Mouse (Mus musculus) lung, embryonic 16.5 days (tissue): ENCODE data around the gene Rgl2. TPM values are rescaled to one million over a fixed set of nuclear protein-coding genes. Genes with fewer than 3 reads are reported as not detected.

Source experiments
- ATAC-seq: fragments of 200-750 bp; cut with Nextera tagmentation; 2 replicates; pipeline ENCODE4 v1.8.0; 2017; ENCODE audit warnings: low read depth, mild to moderate bottlenecking, moderate library complexity
- H3K27ac ChIP-seq: fragments of 300-500 bp; sonication (generic); 2 replicates; pipeline ENCODE4 v1.5.1; 2014; ENCODE audit warnings: mild to moderate bottlenecking, control low read depth, low read length
- H3K27me3 ChIP-seq: fragments of 300-500 bp; sonication (generic); 2 replicates; pipeline ENCODE4 v1.6.1; 2014; ENCODE audit warnings: low read depth, low read length, mixed read lengths; ENCODE audit not compliant: control insufficient read depth, insufficient read depth
- H3K36me3 ChIP-seq: fragments of 300-500 bp; sonication (generic); 2 replicates; pipeline ENCODE4 v1.6.1; 2014; ENCODE audit warnings: low read length; ENCODE audit not compliant: control insufficient read depth, insufficient read depth
- H3K4me1 ChIP-seq: fragments of 300-500 bp; sonication (generic); replicated peaks from 2 replicates; pipeline ENCODE4 v1.6.1; 2014; ENCODE audit warnings: low read length, mixed read lengths; ENCODE audit not compliant: control insufficient read depth, insufficient read depth
- H3K4me2 ChIP-seq: fragments of 300-500 bp; sonication (generic); 2 replicates; pipeline ENCODE4 v1.6.1; 2014; ENCODE audit warnings: low read depth, low read length, control low read depth
- H3K4me3 ChIP-seq: fragments of 300-500 bp; sonication (generic); 2 replicates; pipeline ENCODE4 v1.5.1; 2014; ENCODE audit warnings: mild to moderate bottlenecking, low read length, control low read depth
- H3K9ac ChIP-seq: fragments of 300-500 bp; sonication (generic); 2 replicates; pipeline ENCODE4 v1.6.1; 2014; ENCODE audit warnings: low read length, control low read depth
- H3K9me3 ChIP-seq: fragments of 300-500 bp; sonication (generic); 2 replicates; pipeline ENCODE4 v1.6.1; 2016; ENCODE audit warnings: low read length; ENCODE audit not compliant: control insufficient read depth
- WGBS: fragments of 180-500 bp; shearing (Covaris S2); extraction: QIAGEN DNeasy Blood & Tissue Kit; methylation state at CpG from one replicate; pipeline ENCODE4 v1.1.7; 2014; 5-methylcytosine and 5-hydroxymethylcytosine counted together
- polyA plus RNA-seq: library from polyadenylated mRNA; unstranded; fragments of >200 nt; fragmentation: Nextera tagmentation; extraction: Ambion mirVana; gene quantifications from 2 replicates; pipeline ENCODE4 v1.2.1, GENCODE M21; 2015

The Rgl2 gene
- polyA plus RNA-seq, 1 experiment from 2014 or later, result 49.5 TPM

DNA sequence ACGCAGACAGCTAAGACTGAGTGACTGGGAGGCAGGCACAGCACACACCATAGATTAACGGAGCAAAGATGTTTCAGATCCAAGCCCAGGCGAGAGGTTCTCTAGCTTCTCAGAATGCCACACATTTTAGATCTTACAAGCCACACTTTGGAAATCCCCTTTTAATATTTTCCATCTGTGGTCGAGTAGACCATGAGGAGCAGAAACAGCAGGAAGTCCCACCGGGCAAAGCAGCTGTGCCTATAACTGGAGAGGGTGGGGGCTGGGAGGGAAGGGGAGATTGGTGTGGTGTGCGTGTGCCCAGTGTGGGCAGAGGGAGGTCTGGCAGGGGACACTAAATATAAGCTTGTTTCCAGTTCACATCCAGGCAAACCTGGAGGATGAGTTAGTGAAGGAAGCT lies 28.1 kb downstream of the Rgl2 start:
- Histone ChIP-seq H3K4me1 (peaks cover 27% of the 10 kb centered on the region), H3K9me3 (no peaks in the 10 kb centered on the region), H3K9ac (no peak overlapping the region), H3K36me3 (peaks cover 33% of the 10 kb centered on the region), H3K27ac (no peak overlapping the region), H3K4me2 (no peak overlapping the region), H3K4me3 (no peak overlapping the region), H3K27me3 (no peaks in the 10 kb centered on the region)
- WGBS, result 80% methylated on average over 6 of the region's 6 CpGs
- no peak for ATAC-seq

GRCm38 (mm10) chr17:33958451-33958850 lies 29.1 kb downstream of the Rgl2 start:
- Histone ChIP-seq H3K9ac (no peak overlapping the region), H3K4me3 (no peak overlapping the region), H3K4me2 (no peak overlapping the region), H3K27me3 (no peaks in the 10 kb centered on the region), H3K4me1 (peaks cover 17% of the 10 kb centered on the region), H3K36me3 (peaks cover 32% of the 10 kb centered on the region), H3K27ac (no peak overlapping the region), H3K9me3 (no peaks in the 10 kb centered on the region)
- ATAC-seq, result no peak
- WGBS, result 93% methylated on average over 11 of the region's 11 CpGs

- Histone ChIP-seq H3K4me3 (no peak overlapping the region), H3K27me3 (no peaks in the 10 kb centered on the region), H3K9ac (no peak overlapping the region), H3K36me3 (peaks cover 29% of the 10 kb centered on the region), H3K4me1 (peaks cover 10% of the 10 kb centered on the region), H3K4me2 (no peak overlapping the region), H3K27ac (no peak overlapping the region), H3K9me3 (no peaks in the 10 kb centered on the region)
- ATAC-seq, result no peak
- 93% methylated on average over 13 of the region's 13 CpGs for WGBS
These were observed 29.8 kb downstream of the Rgl2 start for GRCm38 (mm10) chr17:33959135-33959534.

GRCm38 (mm10) chr17:33959948-33960347 lies 30.6 kb downstream of the Rgl2 start:
- no peak overlapping the region for H3K27ac ChIP-seq
- peaks cover 27% of the 10 kb centered on the region for H3K36me3 ChIP-seq
- peaks cover 5% of the 10 kb centered on the region; the same call in 1 of the 2 replicates for H3K4me1 ChIP-seq
- no peaks in the 10 kb centered on the region for H3K27me3 ChIP-seq
- no peak for ATAC-seq
- no peak overlapping the region for H3K4me2 ChIP-seq
- H3K9me3 ChIP-seq, result no peaks in the 10 kb centered on the region
- 88% methylated on average over 15 of the region's 15 CpGs for WGBS
- H3K9ac ChIP-seq, result no peak overlapping the region
- H3K4me3 ChIP-seq, result no peak overlapping the region

DNA sequence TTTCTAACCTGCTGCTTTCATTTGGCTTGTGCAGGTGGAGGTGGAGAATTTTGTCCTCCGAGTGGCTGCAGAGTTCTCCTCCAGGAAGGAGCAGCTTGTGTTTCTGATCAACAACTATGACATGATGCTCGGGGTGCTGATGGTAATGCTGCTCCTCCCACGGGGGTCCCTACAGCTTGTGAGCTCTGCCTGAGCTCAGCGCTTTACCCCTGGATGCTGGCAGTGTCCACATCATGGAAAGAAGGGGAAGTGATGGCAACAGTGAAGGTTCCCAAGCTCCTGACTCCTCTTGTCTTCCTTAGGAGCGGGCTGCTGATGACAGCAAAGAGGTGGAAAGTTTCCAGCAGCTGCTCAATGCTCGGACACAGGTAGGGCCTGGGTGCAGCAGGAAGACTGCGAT lies 33.5 kb downstream of the Rgl2 start:
- no peak overlapping the region for H3K4me2 ChIP-seq
- H3K27me3 ChIP-seq, result no peaks in the 10 kb centered on the region
- H3K9ac ChIP-seq, result no peak overlapping the region
- H3K4me1 ChIP-seq, result no peaks in the 10 kb centered on the region
- H3K4me3 ChIP-seq, result no peak overlapping the region
- WGBS, result 89% methylated on average over 7 of the region's 7 CpGs
- peaks cover 32% of the 10 kb centered on the region for H3K36me3 ChIP-seq
- no peaks in the 10 kb centered on the region for H3K9me3 ChIP-seq
- ATAC-seq, result no peak
- H3K27ac ChIP-seq, result no peak overlapping the region

- Histone ChIP-seq H3K27me3 (no peaks in the 10 kb centered on the region), H3K9ac (no peak overlapping the region), H3K4me1 (no peaks in the 10 kb centered on the region), H3K36me3 (peaks cover 17% of the 10 kb centered on the region), H3K27ac (no peak overlapping the region), H3K9me3 (no peaks in the 10 kb centered on the region), H3K4me3 (no peak overlapping the region), H3K4me2 (no peak overlapping the region)
- WGBS, result 91% methylated on average over 17 of the region's 17 CpGs
- ATAC-seq, result no peak
These were observed 35.9 kb downstream of the Rgl2 start for GRCm38 (mm10) chr17:33965082-33965845.

DNA sequence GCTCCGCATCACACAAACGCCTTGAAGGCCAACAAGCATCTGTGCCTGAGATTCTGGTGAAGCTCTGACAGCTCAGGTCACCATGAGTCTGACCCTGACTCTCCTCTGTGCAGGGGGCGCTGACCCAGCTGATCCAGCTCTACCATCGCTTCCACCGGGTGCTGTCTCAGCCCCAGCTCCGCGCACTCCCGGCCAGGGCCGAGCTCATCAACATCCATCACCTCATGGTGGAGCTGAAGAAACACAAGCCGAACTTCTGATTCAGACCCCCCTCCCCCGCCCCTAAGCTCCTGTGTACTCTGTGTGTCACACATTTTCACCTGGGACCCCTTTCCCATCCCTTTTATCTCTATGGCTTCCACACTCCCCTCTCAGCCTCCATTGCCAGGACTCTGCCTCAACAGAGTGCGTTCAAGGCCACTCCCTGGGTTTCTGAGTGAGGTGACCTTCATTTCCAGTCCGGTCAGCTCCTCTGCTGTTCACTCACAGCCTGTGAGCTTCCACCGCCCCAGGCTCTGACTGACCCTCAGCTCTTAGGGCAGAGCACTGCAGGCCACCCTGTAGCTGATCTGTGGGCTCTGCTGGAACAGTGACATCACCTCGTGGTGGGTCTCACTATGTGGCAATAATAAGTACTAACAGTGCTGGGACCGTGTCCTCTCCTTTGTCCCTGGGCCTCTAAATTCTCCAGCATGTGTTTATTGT lies 36.7 kb downstream of the Rgl2 start:
- Histone ChIP-seq H3K9me3 (no peaks in the 10 kb centered on the region), H3K4me3 (no peak overlapping the region), H3K27ac (no peak overlapping the region), H3K27me3 (no peaks in the 10 kb centered on the region), H3K4me2 (no peak overlapping the region), H3K4me1 (no peaks in the 10 kb centered on the region), H3K9ac (no peak overlapping the region), H3K36me3 (peaks cover 16% of the 10 kb centered on the region)
- ATAC-seq, result no peak
- 77% methylated on average over 16 of the region's 16 CpGs for WGBS

GRCm38 (mm10) chr17:33968489-33968888 lies 39.1 kb downstream of the Rgl2 start:
- H3K36me3 ChIP-seq, result peaks cover 4% of the 10 kb centered on the region; the same call in 1 of the 2 replicates
- H3K4me2 ChIP-seq, result no peak overlapping the region
- no peak overlapping the region for H3K27ac ChIP-seq
- WGBS, result under 1% methylated on average over 9 of the region's 9 CpGs
- H3K9me3 ChIP-seq, result no peaks in the 10 kb centered on the region
- peak; percentile 83 for ATAC-seq
- no peaks in the 10 kb centered on the region for H3K27me3 ChIP-seq
- no peak overlapping the region for H3K4me3 ChIP-seq
- H3K9ac ChIP-seq, result no peak overlapping the region
- no peaks in the 10 kb centered on the region for H3K4me1 ChIP-seq

DNA sequence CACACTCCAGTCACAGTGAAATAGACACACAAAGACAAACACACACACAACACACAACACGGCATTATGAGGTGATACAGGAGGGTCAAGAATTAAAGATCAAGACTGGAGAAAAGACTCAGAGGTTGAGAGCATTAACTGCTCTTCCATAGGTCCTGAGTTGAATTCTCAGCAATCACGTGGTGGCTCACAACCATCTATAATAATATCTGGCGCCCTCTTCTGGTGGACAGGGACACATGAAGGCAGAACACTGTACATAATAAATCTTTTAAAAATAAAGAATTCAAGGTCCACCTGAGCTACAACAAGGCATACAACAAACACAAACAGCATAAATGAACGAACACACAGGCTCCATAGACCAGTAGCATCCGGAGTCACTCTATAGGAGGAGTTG lies 39.6 kb downstream of the Rgl2 start:
- WGBS, result 22% methylated on average over 5 of the region's 5 CpGs
- Histone ChIP-seq H3K27ac (no peak overlapping the region), H3K4me2 (no peak overlapping the region), H3K9ac (no peak overlapping the region), H3K36me3 (peaks cover 4% of the 10 kb centered on the region; the same call in 1 of the 2 replicates), H3K4me1 (no peaks in the 10 kb centered on the region), H3K4me3 (no peak overlapping the region), H3K9me3 (no peaks in the 10 kb centered on the region), H3K27me3 (no peaks in the 10 kb centered on the region)
- peak; percentile 55; the same call in 1 of the 2 replicates for ATAC-seq
